Mouse (Mus musculus): ENCODE data around the gene Vps33b. TPM values are rescaled to one million over a fixed set of nuclear protein-coding genes. Genes with fewer than 3 reads are reported as not detected.

The Vps33b gene
- total and polyA plus RNA-seq, 3 experiments, result 23.4 to 24.9 TPM; not detected in 1

- Histone ChIP-seq H3K36me3 (ENCODE audit: control insufficient read depth in 1 of 2, insufficient read depth in 2 of 2, low read length in 2 of 2) (peaks cover 6 to 15% of the 10 kb centered on the region in 2 experiments), H3K9ac (ENCODE audit: control insufficient read depth, low read depth, low read length, poor library complexity, severe bottlenecking) (peak within 1 kb of the TSS; percentile 84), H3K27me3 (ENCODE audit: control insufficient read depth in 1 of 2, insufficient read depth in 2 of 2, low read length in 2 of 2) (no peaks in the 10 kb centered on the region), H3K4me3 (ENCODE audit: control insufficient read depth in 1 of 2, insufficient read depth in 1 of 2, low read depth in 2 of 2, low read length in 2 of 2) (peak within 1 kb of the TSS; percentile 55 to 77), H3K79me2 (ENCODE audit: control insufficient read depth, insufficient read depth, low read length, poor library complexity) (peaks cover 19% of the 10 kb centered on the region), H3K9me3 (replicated peaks; ENCODE audit: insufficient read depth, low read length) (no peaks in the 10 kb centered on the region), H3K27ac (ENCODE audit: control insufficient read depth, low read depth, low read length) (peak within 1 kb of the TSS; percentile 58), H3K4me1 (ENCODE audit: control insufficient read depth in 1 of 2, insufficient read depth in 2 of 2, low read length in 2 of 2) (peaks cover 4 to 17% of the 10 kb centered on the region in 2 experiments)
- peak; percentile 90 for DNase-seq (ENCODE audit: low read depth, low spot score)
- TF ChIP-seq POLR2AphosphoS2 (IDR thresholded peaks at IDR 0.05; ENCODE audit: low read length) (peak; percentile 84; the same call in 1 of the 2 replicates), USF2 (IDR thresholded peaks at IDR 0.05; ENCODE audit: borderline replicate concordance in 1 of 2, insufficient read depth in 1 of 2, low read depth in 1 of 2, low read length in 2 of 2) (no peak), MAFK (IDR thresholded peaks at IDR 0.05; ENCODE audit: borderline replicate concordance, low read depth, low read length) (no peak), NRF1 (IDR thresholded peaks at IDR 0.05; ENCODE audit: insufficient read depth, low read depth, low read length, poor library complexity, severe bottlenecking) (no peak), HCFC1 (IDR thresholded peaks at IDR 0.05; ENCODE audit: low read depth, low read length) (peak; percentile 92), JUND (IDR thresholded peaks at IDR 0.05; ENCODE audit: low read depth, low read length) (no peak), SMC3 (IDR thresholded peaks at IDR 0.05; ENCODE audit: low read depth, low read length) (no peak), GATA1 (IDR thresholded peaks at IDR 0.05; ENCODE audit: low read depth, low read length) (no peak), CTCF (IDR thresholded peaks at IDR 0.05 in 2 of 3, conservative IDR thresholded peaks at IDR 0.05 in 1 of 3; ENCODE audit: control insufficient read depth in 1 of 3, insufficient read depth in 1 of 3, low read depth in 2 of 3, low read length in 3 of 3, poor library complexity in 1 of 3, severe bottlenecking in 1 of 3) (no peak), KAT2A (conservative IDR thresholded peaks at IDR 0.05; ENCODE audit: low read depth, low read length) (peak; percentile 79), RCOR1 (IDR thresholded peaks at IDR 0.05; ENCODE audit: low read depth, low read length) (peak; percentile 51; the same call in 1 of the 2 replicates), BHLHE40 (IDR thresholded peaks at IDR 0.05; ENCODE audit: borderline replicate concordance, low read depth, low read length) (no peak), TCF12 (IDR thresholded peaks at IDR 0.05; ENCODE audit: low read depth, low read length) (peak; percentile 56; the same call in 1 of the 2 replicates), ELF1 (IDR thresholded peaks at IDR 0.05; ENCODE audit: low read depth, low read length) (peak; percentile 96), RAD21 (IDR thresholded peaks at IDR 0.05; ENCODE audit: low read depth, low read length) (no peak), TAL1 (IDR thresholded peaks at IDR 0.05; ENCODE audit: low read length) (no peak), CHD2 (IDR thresholded peaks at IDR 0.05; ENCODE audit: low read length) (no peak), CHD1 (IDR thresholded peaks at IDR 0.05; ENCODE audit: low read depth, low read length) (no peak), MAX (IDR thresholded peaks at IDR 0.05; ENCODE audit: low read length) (peak; percentile 29), UBTF (IDR thresholded peaks at IDR 0.05; ENCODE audit: borderline replicate concordance, insufficient read depth, low read depth, low read length) (no peak), ZNF384 (IDR thresholded peaks at IDR 0.05; ENCODE audit: low read depth, low read length) (no peak), ZKSCAN1 (IDR thresholded peaks at IDR 0.05; ENCODE audit: low read depth, low read length) (no peak), ETS1 (IDR thresholded peaks at IDR 0.05; ENCODE audit: low read depth, low read length) (0 out of 2 replicates have a peak, but pooled peaks have one; percentile 21), USF1 (IDR thresholded peaks at IDR 0.05; ENCODE audit: low read depth, low read length) (0 out of 2 replicates have a peak, but pooled peaks have one; percentile 7), POLR2AphosphoS5 (IDR thresholded peaks at IDR 0.05; ENCODE audit: borderline replicate concordance, low read depth, low read length) (no peak), MEF2A (IDR thresholded peaks at IDR 0.05; ENCODE audit: extremely low read depth, insufficient replicate concordance, low read depth, low read length, poor library complexity, severe bottlenecking) (0 out of 2 replicates have a peak, but pooled peaks have one; percentile 48), EP300 (IDR thresholded peaks at IDR 0.05; ENCODE audit: low read depth in 1 of 2, low read length in 2 of 2) (0 out of 4 replicates have a peak, but pooled peaks of 1 of the 2 experiments have one; percentile 41), POLR2A (IDR thresholded peaks at IDR 0.05; ENCODE audit: control insufficient read depth in 1 of 2, insufficient read depth in 1 of 2, low read depth in 1 of 2, low read length in 2 of 2, poor library complexity in 1 of 2) (peak; percentile 55 to 87; a peak in 2 of 4 replicates), ZMIZ1 (IDR thresholded peaks at IDR 0.05; ENCODE audit: low read depth, low read length) (peak; percentile 83; the same call in 1 of the 2 replicates), MYC (IDR thresholded peaks at IDR 0.05; ENCODE audit: low read depth, low read length) (peak; percentile 41; the same call in 1 of the 2 replicates), E2F4 (IDR thresholded peaks at IDR 0.05; ENCODE audit: borderline replicate concordance, low read depth, low read length) (no peak), MAZ (IDR thresholded peaks at IDR 0.05; ENCODE audit: low read depth, low read length) (peak; percentile 92; the same call in 1 of the 2 replicates), GABPA (IDR thresholded peaks at IDR 0.05; ENCODE audit: low read depth, low read length) (no peak), MXI1 (IDR thresholded peaks at IDR 0.05; ENCODE audit: low read depth, low read length) (peak; percentile 82; the same call in 1 of the 2 replicates)
Measured at GRCm38 (mm10) chr7:80260625-80261371, 8.7 kb upstream of the Vps33b start, which contains the start of gene Ngrn. Ngrn (plus strand) TSS chr7:80261215.
